Mouse (Mus musculus): Measurements from ENCODE around the gene Myh14. TPM values are rescaled to one million over a fixed set of nuclear protein-coding genes. Genes with fewer than 3 reads are reported as not detected.
A peak's percentile ranks its signal among the peaks of the same experiment; 100 is the strongest.

Myh14 gene
- polyA plus RNA-seq, 1 experiment from 2014 or later: 1.5 TPM

DNA sequence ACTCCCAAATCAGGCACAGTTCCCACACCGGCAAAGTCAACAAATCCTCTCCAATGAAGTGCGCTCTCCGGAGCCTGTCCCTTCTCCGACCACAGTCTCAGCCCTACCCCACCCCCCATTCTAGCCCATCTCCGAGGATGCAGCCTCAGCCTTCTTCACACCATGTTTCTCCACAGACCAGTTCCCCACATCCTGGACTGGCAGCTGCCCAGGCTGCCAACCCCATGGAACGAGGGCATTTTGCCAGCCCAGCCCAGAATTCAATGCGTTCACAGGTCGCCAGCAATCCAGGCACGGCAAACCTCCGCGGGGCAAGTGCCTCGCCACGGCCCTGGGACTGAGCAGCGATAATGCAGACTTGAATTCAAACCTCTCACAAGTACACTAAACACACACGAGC is 24.7 kb downstream of the Myh14 start:
- Histone ChIP-seq H3K4me1 (ENCODE audit: insufficient read depth) (no peaks in the 10 kb centered on the region), H3K9me3 (ENCODE audit: low read length) (no peaks in the 10 kb centered on the region), H3K36me3 (replicated peaks; ENCODE audit: insufficient read depth, low read length) (no peaks in the 10 kb centered on the region), H3K27ac (ENCODE audit: low read depth) (no peak overlapping the region), H3K9ac (replicated peaks) (no peak overlapping the region), H3K4me2 (ENCODE audit: low read depth, low read length) (no peak overlapping the region), H3K27me3 (ENCODE audit: insufficient read depth, low read length) (peaks cover 17% of the 10 kb centered on the region; the same call in 1 of the 2 replicates), H3K4me3 (ENCODE audit: low read depth, low read length) (no peak overlapping the region)
- ATAC-seq (no peak), DNase-seq (no peak)
- WGBS (ENCODE audit: insufficient replicate concordance): 28% methylated on average over 15 of the region's 15 CpGs
- TF ChIP-seq CTCF (IDR thresholded peaks at IDR 0.05; ENCODE audit: low read depth) (no peak), EP300 (IDR thresholded peaks at IDR 0.05; ENCODE audit: low read depth) (no peak)

DNA sequence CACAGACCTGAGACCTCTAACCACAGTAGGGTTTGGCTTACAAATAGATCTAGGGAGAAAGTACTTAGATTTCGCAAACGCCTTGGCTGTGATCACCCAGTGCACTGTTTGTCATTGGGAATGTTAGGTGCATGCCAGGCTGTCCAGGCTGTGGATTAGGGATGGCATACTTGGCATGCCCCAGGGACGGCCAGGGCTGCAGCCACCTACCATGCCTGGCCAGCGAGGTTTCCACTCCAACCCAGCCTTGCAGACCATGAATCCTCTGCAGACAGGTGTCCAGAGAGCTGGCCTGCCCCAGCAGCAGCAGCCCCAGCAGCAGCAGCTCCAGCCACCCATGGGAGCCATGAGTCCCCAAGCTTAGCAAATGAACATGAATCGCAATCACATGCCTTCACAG is 25.4 kb downstream of the Myh14 start:
- H3K27me3 ChIP-seq (ENCODE audit: insufficient read depth, low read length): peaks cover 22% of the 10 kb centered on the region; the same call in 1 of the 2 replicates
- H3K4me3 ChIP-seq (ENCODE audit: low read depth, low read length): no peak overlapping the region
- no peak for DNase-seq

DNA sequence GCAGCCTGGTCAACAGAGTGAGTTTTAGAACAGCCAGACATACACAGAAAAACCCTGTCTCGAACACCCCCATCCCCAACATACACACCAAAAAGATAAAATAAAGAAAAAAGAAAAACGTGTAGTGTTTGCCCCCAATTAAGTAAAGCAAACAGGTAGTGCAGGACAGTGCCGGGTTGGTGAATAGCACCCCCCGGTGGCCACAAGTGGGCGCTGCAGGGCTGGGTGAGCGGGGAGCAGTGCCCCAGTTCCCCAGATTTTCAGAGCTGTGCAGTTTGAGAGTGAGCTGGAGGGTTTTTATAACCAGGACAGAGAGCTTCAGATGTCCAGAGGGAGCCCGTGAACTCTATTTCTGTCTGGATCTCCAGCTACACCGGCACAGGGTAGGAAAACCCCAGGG is 28.8 kb downstream of the Myh14 start:
- WGBS (ENCODE audit: insufficient replicate concordance): 25% methylated on average over 8 of the region's 8 CpGs
- Histone ChIP-seq H3K27ac (ENCODE audit: low read depth) (no peak overlapping the region), H3K4me3 (ENCODE audit: low read depth, low read length) (no peak overlapping the region), H3K36me3 (replicated peaks; ENCODE audit: insufficient read depth, low read length) (no peaks in the 10 kb centered on the region), H3K9ac (replicated peaks) (no peak overlapping the region), H3K4me2 (ENCODE audit: low read depth, low read length) (no peak overlapping the region), H3K9me3 (ENCODE audit: low read length) (no peaks in the 10 kb centered on the region), H3K4me1 (ENCODE audit: insufficient read depth) (no peaks in the 10 kb centered on the region), H3K27me3 (ENCODE audit: insufficient read depth, low read length) (peaks cover 44% of the 10 kb centered on the region; the same call in 1 of the 2 replicates)
- TF ChIP-seq EP300 (IDR thresholded peaks at IDR 0.05; ENCODE audit: low read depth): no peak
- peak; percentile 70 for TF ChIP-seq CTCF (IDR thresholded peaks at IDR 0.05; ENCODE audit: low read depth)
- ATAC-seq: no peak
- DNase-seq: peak; percentile 62

More for the DNA sequence above, 25.4 kb downstream of the Myh14 start:
- TF ChIP-seq CTCF (IDR thresholded peaks at IDR 0.05; ENCODE audit: low read depth): no peak
- no peak for TF ChIP-seq EP300 (IDR thresholded peaks at IDR 0.05; ENCODE audit: low read depth)
- Histone ChIP-seq H3K36me3 (replicated peaks; ENCODE audit: insufficient read depth, low read length) (no peaks in the 10 kb centered on the region), H3K4me1 (ENCODE audit: insufficient read depth) (no peaks in the 10 kb centered on the region), H3K9me3 (ENCODE audit: low read length) (no peaks in the 10 kb centered on the region), H3K4me2 (ENCODE audit: low read depth, low read length) (no peak overlapping the region), H3K9ac (replicated peaks) (no peak overlapping the region), H3K27ac (ENCODE audit: low read depth) (no peak overlapping the region)
- no peak for ATAC-seq
- WGBS (ENCODE audit: insufficient replicate concordance): 61% methylated on average over 5 of the region's 5 CpGs

DNA sequence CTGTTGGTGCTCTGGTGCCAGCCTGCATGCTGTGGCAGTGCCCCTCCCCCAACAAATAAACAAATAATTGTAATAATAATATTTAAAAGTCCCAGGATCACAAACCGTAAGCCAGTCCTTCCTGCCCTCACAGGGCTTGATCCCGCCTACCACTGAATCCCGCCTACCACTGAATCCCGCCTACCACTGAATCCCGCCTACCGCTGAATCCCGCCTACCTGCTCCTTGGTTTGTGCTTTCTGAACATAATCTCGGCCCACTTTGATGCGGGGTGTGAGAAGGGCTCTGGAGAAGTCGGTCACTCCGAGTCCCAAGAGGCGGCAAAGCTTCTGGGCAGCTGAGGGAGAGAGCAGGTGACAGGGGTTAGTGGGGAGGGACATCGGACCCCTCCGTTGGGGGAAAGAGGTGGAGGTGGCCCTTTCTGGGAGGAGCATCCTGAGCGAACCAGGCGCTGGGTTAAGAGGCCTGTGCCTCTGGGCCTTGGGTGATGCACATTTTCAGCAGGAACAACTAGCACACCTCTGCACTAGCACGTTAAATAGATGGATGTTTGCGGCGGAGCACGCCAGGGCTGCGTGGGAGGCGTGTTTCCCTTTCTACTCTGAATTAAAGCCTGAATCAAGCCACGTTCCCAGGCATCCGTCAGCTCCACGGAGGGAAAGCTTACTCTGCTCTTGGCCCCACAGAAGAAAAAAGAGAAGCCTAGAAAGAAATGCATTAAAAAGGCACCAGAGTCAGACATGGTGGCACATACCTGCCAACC is 29.6 kb downstream of the Myh14 start:
- Histone ChIP-seq H3K4me3 (ENCODE audit: low read depth, low read length) (no peak overlapping the region), H3K4me2 (ENCODE audit: low read depth, low read length) (0 out of 2 replicates have a peak overlapping the region, but pooled peaks have one; percentile 19), H3K36me3 (replicated peaks; ENCODE audit: insufficient read depth, low read length) (no peaks in the 10 kb centered on the region), H3K27ac (ENCODE audit: low read depth) (no peak overlapping the region), H3K9ac (replicated peaks) (no peak overlapping the region), H3K4me1 (ENCODE audit: insufficient read depth) (no peaks in the 10 kb centered on the region), H3K27me3 (ENCODE audit: insufficient read depth, low read length) (peaks cover 44% of the 10 kb centered on the region; the same call in 1 of the 2 replicates), H3K9me3 (ENCODE audit: low read length) (no peaks in the 10 kb centered on the region)
- DNase-seq: no peak
- no peak for ATAC-seq
- WGBS (ENCODE audit: insufficient replicate concordance): 22% methylated on average over 25 of the region's 25 CpGs
- TF ChIP-seq EP300 (IDR thresholded peaks at IDR 0.05; ENCODE audit: low read depth) (no peak), CTCF (IDR thresholded peaks at IDR 0.05; ENCODE audit: low read depth) (no peak)

DNA sequence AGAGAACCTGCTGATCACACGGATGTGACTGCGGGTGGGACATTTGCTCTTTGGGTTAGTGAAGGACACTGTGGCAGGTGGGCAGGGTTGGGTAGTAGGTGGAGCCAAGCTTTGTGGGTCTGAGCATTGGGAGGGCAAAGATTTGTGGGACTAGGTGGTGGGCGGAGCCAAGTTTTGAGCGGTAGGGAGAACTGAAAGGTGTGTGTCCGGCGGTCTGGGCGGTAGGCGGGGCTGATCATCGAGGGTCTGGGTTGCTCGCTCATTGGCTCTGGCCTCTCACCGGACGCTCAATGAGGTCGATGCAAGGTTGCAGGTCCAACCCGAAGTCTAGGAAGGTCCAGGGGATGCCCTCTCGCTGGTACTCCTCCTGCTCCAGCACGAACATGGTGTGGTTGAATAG is 32.0 kb downstream of the Myh14 start:
- ATAC-seq (no peak), DNase-seq (no peak)
- Histone ChIP-seq H3K4me1 (ENCODE audit: insufficient read depth) (no peaks in the 10 kb centered on the region), H3K36me3 (replicated peaks; ENCODE audit: insufficient read depth, low read length) (no peaks in the 10 kb centered on the region), H3K27me3 (ENCODE audit: insufficient read depth, low read length) (peaks cover 38% of the 10 kb centered on the region; the same call in 1 of the 2 replicates), H3K9me3 (ENCODE audit: low read length) (no peaks in the 10 kb centered on the region), H3K9ac (replicated peaks) (no peak overlapping the region), H3K4me2 (ENCODE audit: low read depth, low read length) (no peak overlapping the region), H3K27ac (ENCODE audit: low read depth) (no peak overlapping the region), H3K4me3 (ENCODE audit: low read depth, low read length) (no peak overlapping the region)
- 5% methylated on average over 16 of the region's 16 CpGs for WGBS (ENCODE audit: insufficient replicate concordance)
- TF ChIP-seq EP300 (IDR thresholded peaks at IDR 0.05; ENCODE audit: low read depth) (no peak), CTCF (IDR thresholded peaks at IDR 0.05; ENCODE audit: low read depth) (no peak)

DNA sequence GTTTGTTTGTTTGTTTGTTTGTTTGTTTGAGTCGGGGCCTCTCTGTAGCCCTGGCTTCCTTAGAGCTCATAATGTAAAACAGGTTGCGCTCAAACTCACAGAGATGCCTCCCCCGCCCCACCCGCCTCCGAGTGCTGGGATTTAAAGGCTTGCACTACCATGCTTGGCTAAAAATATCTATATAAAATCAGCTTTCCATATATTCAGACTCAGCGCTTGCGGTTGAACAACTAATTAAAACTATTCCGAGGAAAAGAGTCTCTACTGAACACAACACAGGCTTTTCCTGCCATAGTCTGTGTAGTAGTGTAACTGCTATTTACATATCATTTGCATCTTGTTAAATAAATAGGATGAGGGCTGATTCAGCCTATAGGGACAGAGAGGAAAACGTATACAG is 34.0 kb downstream of the Myh14 start:
- no peak overlapping the region for H3K27ac ChIP-seq (ENCODE audit: low read depth)
- H3K4me3 ChIP-seq (ENCODE audit: low read depth, low read length): no peak overlapping the region
- H3K4me1 ChIP-seq (ENCODE audit: insufficient read depth): no peaks in the 10 kb centered on the region
- H3K9me3 ChIP-seq (ENCODE audit: low read length): no peaks in the 10 kb centered on the region
- ATAC-seq (no peak), DNase-seq (no peak)
- no peak overlapping the region for H3K4me2 ChIP-seq (ENCODE audit: low read depth, low read length)
- WGBS (ENCODE audit: insufficient replicate concordance): 75% methylated on average over 9 of the region's 9 CpGs
- TF ChIP-seq CTCF (IDR thresholded peaks at IDR 0.05; ENCODE audit: low read depth) (no peak), EP300 (IDR thresholded peaks at IDR 0.05; ENCODE audit: low read depth) (no peak)
- peaks cover 35% of the 10 kb centered on the region; the same call in 1 of the 2 replicates for H3K27me3 ChIP-seq (ENCODE audit: insufficient read depth, low read length)
- H3K9ac ChIP-seq (replicated peaks): no peak overlapping the region
- no peaks in the 10 kb centered on the region for H3K36me3 ChIP-seq (replicated peaks; ENCODE audit: insufficient read depth, low read length)
